Mouse (Mus musculus) limb, embryonic 14.5 days (tissue): ENCODE measurements around the gene Bcl7c. TPM values are rescaled to one million over a fixed set of nuclear protein-coding genes. Genes with fewer than 3 reads are reported as not detected.

Experiments
- ATAC-seq: fragments of 200-750 bp; cut with Nextera tagmentation; 2 replicates; pipeline ENCODE4 v1.8.0; 2017; ENCODE audit warnings: low read depth, moderate number of reproducible peaks, moderate TSS enrichment; ENCODE audit not compliant: low FRiP score
- DNase-seq: peaks from one replicate; pipeline ENCODE4 v3.0.0-alpha.2; 2015; ENCODE audit warnings: low spot score
- H3K27ac ChIP-seq: fragments of 300-500 bp; sonication (generic); replicated peaks from 2 replicates; pipeline ENCODE4 v1.5.1; 2014; ENCODE audit warnings: low read depth, mild to moderate bottlenecking, low read length, moderate library complexity, mixed read lengths
- H3K27me3 ChIP-seq: fragments of 300-500 bp; sonication (generic); 2 replicates; pipeline ENCODE4 v1.6.1; 2014; ENCODE audit warnings: low read length, mixed read lengths; ENCODE audit not compliant: control insufficient read depth, insufficient read depth
- H3K36me3 ChIP-seq: fragments of 300-500 bp; sonication (generic); 2 replicates; pipeline ENCODE4 v1.6.1; 2014; ENCODE audit warnings: mild to moderate bottlenecking, low read length, moderate library complexity, mixed read lengths; ENCODE audit not compliant: control insufficient read depth, insufficient read depth
- H3K4me1 ChIP-seq: fragments of 300-500 bp; sonication (generic); 2 replicates; pipeline ENCODE4 v1.6.1; 2014; ENCODE audit warnings: antibody characterized with exemption, low read length, mixed read lengths; ENCODE audit not compliant: control insufficient read depth, insufficient read depth
- H3K4me2 ChIP-seq: fragments of 300-500 bp; sonication (generic); replicated peaks from 2 replicates; pipeline ENCODE4 v1.6.1; 2014; ENCODE audit warnings: low read depth, mild to moderate bottlenecking, low read length, moderate library complexity; ENCODE audit not compliant: severe bottlenecking
- H3K4me3 ChIP-seq: fragments of 300-500 bp; sonication (generic); replicated peaks from 2 replicates; pipeline ENCODE4 v1.5.1; 2014; ENCODE audit warnings: low read length
- H3K9ac ChIP-seq: fragments of 300-500 bp; sonication (generic); 2 replicates; pipeline ENCODE4 v1.6.1; 2014; ENCODE audit warnings: mild to moderate bottlenecking, low read depth, low read length, moderate library complexity; ENCODE audit not compliant: severe bottlenecking
- H3K9me3 ChIP-seq: fragments of 300-500 bp; sonication (generic); 2 replicates; pipeline ENCODE4 v1.6.1; 2016; ENCODE audit warnings: low read length; ENCODE audit not compliant: control insufficient read depth
- POLR2A ChIP-seq: fragments of 200-500 bp; IDR thresholded peaks from 2 replicates; pipeline ENCODE4 v1.8.0; 2012; ENCODE audit warnings: inconsistent platforms, mild to moderate bottlenecking, moderate library complexity, borderline replicate concordance; ENCODE audit not compliant: insufficient read depth, insufficient read length; ENCODE audit errors: extremely low read depth
- WGBS: fragments of 180-500 bp; shearing (Covaris S2); extraction: QIAGEN DNeasy Blood & Tissue Kit; methylation state at CpG from one replicate; pipeline ENCODE4 v1.1.7; 2014; 5-methylcytosine and 5-hydroxymethylcytosine counted together
- polyA plus RNA-seq, 2 experiments: library from polyadenylated mRNA; depleted of rRNA in 1 of 2; stranded (reverse) in 1 of 2; unstranded in 1 of 2; fragments of >200 nt; fragmentation: Nextera tagmentation in 1 of 2; extraction: Ambion mirVana in 1 of 2; gene quantifications; 2 replicates each; pipeline versions ENCODE4 v1.2.1 to v1.2.3; 2012 to 2014

The Bcl7c gene
- polyA plus RNA-seq, 2 experiments: 90.0 to 102 TPM

DNA sequence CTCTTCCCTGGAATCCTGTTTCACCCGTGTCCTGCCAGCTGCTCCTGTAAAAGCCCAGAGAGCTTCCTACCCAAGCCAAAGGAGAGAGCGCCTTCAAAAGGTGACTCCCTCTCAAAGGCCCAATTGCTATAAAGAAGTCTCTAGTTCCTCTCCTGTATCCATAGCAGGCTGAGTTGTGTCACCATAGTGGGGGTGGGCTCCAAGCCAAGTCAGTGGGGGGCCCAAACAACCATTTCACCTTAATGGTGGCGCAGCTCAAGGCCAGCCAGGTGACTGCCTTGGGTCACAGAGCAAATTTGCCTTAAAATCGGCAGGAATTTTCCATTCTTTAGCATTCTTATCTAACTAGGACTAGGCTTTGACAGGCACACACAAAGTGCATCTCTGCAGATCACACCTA, 6.1 kb upstream of the Bcl7c start:
- no peak for TF ChIP-seq POLR2A
- no peaks in the 10 kb centered on the region for H3K27me3 ChIP-seq
- no peak for DNase-seq
- no peak overlapping the region for H3K4me3 ChIP-seq
- H3K4me1 ChIP-seq: peaks cover 34% of the 10 kb centered on the region
- H3K27ac ChIP-seq: no peak overlapping the region
- no peak for ATAC-seq
- peaks cover 21% of the 10 kb centered on the region for H3K36me3 ChIP-seq
- 80% methylated on average over 4 of the region's 4 CpGs for WGBS
- no peak overlapping the region for H3K9ac ChIP-seq
- no peaks in the 10 kb centered on the region for H3K9me3 ChIP-seq
- no peak overlapping the region for H3K4me2 ChIP-seq

DNA sequence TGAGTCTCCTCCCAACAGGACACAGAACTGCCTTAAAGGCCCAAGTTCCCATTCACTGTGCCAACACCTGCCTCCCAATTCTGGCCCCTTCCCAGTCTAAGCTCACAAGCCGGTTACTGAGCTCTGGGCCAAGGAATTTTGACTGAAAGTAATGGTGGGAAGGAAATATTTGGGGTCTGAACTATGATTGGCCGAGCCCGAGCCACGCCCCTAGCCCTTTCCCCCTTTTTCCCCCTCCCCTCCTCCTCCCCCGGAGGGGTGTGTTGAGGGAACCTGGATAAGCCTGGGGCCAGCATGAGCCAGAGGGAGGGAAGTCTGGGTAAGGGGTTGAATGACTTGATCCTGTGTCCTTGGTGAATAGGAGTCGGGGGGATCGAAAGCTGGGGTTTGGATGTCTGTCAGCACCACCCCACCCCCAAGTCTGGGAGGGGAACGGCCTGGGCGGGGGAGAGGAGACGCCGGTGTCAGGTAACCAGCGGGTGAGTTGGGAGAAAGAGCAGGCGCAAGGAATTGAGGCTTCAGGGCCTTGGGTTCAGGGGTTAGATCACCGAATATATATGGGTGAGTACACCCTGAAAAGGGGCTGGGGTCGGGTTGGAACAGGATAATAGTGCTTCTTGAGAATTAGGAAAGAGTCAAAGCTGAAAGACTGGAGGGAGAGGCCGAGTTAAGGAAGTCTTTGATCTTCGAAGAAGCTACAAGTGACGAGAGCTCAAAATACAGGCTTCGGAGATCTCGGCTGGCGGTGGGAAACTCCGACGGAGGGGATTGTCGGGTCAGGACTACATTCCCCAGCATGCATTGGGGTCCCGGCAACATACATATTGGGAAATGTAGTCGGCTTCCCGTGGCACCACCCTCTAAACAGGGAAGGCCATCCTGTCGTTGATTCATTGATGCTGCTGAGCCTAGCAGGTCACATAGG, 4.0 kb upstream of the Bcl7c start, which contains the start of gene Ctf1:
TSS of gene Ctf1 (plus strand) at position 276 of the 925 bp plus-strand sequence.
- peak within 1 kb of the TSS; percentile 62 for H3K4me2 ChIP-seq
- TF ChIP-seq POLR2A: no peak
- under 1% methylated on average over 28 of the region's 28 CpGs for WGBS
- H3K9me3 ChIP-seq: no peaks in the 10 kb centered on the region
- peak; percentile 95 for DNase-seq
- peak; percentile 78 for ATAC-seq
- peak within 1 kb of the TSS; percentile 96 for H3K27ac ChIP-seq
- H3K36me3 ChIP-seq: peaks cover 16% of the 10 kb centered on the region
- H3K27me3 ChIP-seq: no peaks in the 10 kb centered on the region
- H3K9ac ChIP-seq: peak within 1 kb of the TSS; percentile 49
- peaks cover 43% of the 10 kb centered on the region for H3K4me1 ChIP-seq
- H3K4me3 ChIP-seq: peak within 1 kb of the TSS; percentile 50

DNA sequence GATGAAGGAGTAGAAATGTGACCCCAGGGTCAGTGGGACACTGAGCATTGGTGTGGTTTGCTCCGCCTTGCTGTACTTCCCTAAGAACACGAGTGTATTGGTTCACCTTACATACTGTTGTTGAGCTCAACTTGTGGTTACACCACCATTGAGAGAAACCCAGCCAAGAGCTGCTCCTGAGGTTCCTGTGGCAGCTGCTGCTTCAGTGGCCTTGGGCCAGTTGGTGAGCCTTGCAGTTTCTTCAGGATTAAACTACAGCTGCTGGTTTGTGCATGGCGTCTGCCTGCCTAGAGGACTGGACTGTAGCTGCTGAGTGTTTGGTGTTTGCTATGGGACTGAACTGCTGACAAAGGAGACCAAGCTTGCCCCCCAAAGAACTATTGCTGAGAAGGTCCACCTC, 2.7 kb upstream of the Bcl7c start:
- H3K9ac ChIP-seq: no peak overlapping the region

DNA sequence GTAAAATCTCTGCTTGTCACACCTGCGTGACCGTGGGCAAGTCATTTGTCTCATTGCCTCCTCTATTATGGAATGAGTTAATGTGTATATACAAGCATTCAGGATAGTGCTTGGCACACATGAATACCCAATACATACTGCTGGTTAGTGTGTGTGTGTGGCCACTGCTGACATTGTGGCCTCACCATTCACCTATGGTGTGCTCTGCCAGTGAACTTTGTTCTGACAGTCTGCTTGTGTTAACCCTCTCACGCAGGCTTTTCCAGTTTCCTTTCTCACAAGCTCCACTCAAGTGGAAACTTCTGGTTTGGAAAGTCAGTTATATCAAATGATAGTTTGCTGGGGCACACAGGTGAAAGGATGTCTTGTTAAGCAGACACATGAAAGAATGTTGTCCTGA, 2.3 kb upstream of the Bcl7c start:
- no peak overlapping the region for H3K4me2 ChIP-seq
- H3K4me3 ChIP-seq: no peak overlapping the region
- H3K4me1 ChIP-seq: peaks cover 43% of the 10 kb centered on the region

More for the DNA sequence above, 2.7 kb upstream of the Bcl7c start:
- peak overlapping the region; percentile 96 for H3K27ac ChIP-seq
- 67% methylated on average over 3 of the region's 3 CpGs for WGBS
- ATAC-seq (no peak), DNase-seq (peak; percentile 38)
- H3K9me3 ChIP-seq: no peaks in the 10 kb centered on the region
- peaks cover 23% of the 10 kb centered on the region for H3K36me3 ChIP-seq
- H3K4me1 ChIP-seq: peaks cover 43% of the 10 kb centered on the region
- H3K4me2 ChIP-seq: peak overlapping the region; percentile 62
- no peak for TF ChIP-seq POLR2A
- no peak overlapping the region for H3K4me3 ChIP-seq
- H3K27me3 ChIP-seq: no peaks in the 10 kb centered on the region

DNA sequence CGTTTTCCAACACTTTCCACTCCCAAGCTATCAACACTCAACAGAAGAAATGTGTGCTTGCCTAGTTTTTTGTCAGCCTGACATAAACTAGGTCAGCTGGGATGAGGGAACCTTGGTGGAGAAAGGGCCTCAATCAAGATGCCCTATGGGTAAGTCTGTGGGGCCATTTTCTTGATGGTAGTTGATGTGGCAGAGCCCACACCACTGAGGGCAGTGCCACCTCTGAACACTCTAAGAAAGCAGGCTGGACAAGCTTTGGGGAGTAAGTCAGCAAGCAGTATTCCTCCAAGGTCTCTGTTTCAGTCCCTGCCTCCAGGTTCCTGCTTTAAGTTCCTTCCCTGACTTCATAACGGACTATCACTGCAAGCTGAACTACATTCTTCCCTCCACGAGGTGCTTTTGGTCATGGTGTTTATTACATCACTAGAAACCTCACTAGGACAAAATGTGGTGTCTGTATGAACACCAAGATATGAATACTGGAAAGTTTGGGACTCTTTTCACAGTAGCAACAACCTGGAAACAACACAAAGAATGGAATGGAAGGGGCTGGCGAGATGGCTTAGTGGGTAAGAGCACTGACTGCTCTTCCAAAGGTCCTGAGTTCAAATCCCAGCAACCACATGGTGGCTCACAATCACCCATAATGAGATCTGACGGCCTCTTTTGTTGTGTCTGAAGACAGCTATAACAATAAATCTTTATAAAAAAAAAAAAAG, 687 bp upstream of the Bcl7c start:
- Histone ChIP-seq H3K27me3 (no peaks in the 10 kb centered on the region), H3K9ac (0 out of 2 replicates have a peak overlapping the region, but pooled peaks have one; percentile 92), H3K36me3 (peaks cover 27% of the 10 kb centered on the region), H3K9me3 (no peaks in the 10 kb centered on the region), H3K4me3 (peak overlapping the region; percentile 83), H3K4me1 (peaks cover 43% of the 10 kb centered on the region), H3K27ac (peak overlapping the region; percentile 98), H3K4me2 (peak overlapping the region; percentile 87)
- DNase-seq (no peak), ATAC-seq (no peak)
- no peak for TF ChIP-seq POLR2A
- 74% methylated on average over 5 of the region's 5 CpGs for WGBS

More for the DNA sequence above, 2.3 kb upstream of the Bcl7c start:
- DNase-seq (no peak), ATAC-seq (no peak)
- Histone ChIP-seq H3K9me3 (no peaks in the 10 kb centered on the region), H3K36me3 (peaks cover 24% of the 10 kb centered on the region), H3K9ac (no peak overlapping the region), H3K27me3 (no peaks in the 10 kb centered on the region), H3K27ac (peak overlapping the region; percentile 96)
- 89% methylated on average over 3 of the region's 3 CpGs for WGBS
- TF ChIP-seq POLR2A: no peak
